Mouse (Mus musculus) activated CD4-positive, CD25-positive, alpha-beta regulatory T cell, adult 4 months (primary cell): ENCODE results near the gene Rbms3. TPM values are rescaled to one million over a fixed set of nuclear protein-coding genes. Genes with fewer than 3 reads are reported as not detected.

ENCODE experiments used
- ATAC-seq: one replicate; pipeline ENCODE4 v1.8.0; 2017
- polyA plus RNA-seq, 2 experiments: library from polyadenylated mRNA; unstranded; fragments of 100-300 nt; shearing (Covaris generic); gene quantifications; one replicate each; pipeline ENCODE4 v1.2.1; 2017

Gene Rbms3
- polyA plus RNA-seq, 2 experiments from 2014 or later = not detected

- ATAC-seq = no peak
These were observed 815.1 kb downstream of the Rbms3 start for GRCm38 (mm10) chr9:116814495-116815094.

GRCm38 (mm10) chr9:116813396-116813795, 816.3 kb downstream of the Rbms3 start:
- ATAC-seq = no peak

- ATAC-seq = no peak
These were observed 820.5 kb downstream of the Rbms3 start for GRCm38 (mm10) chr9:116809260-116809659.

- no peak for ATAC-seq
These were observed 821.3 kb downstream of the Rbms3 start for GRCm38 (mm10) chr9:116808401-116808800.

GRCm38 (mm10) chr9:116807166-116808081, 822.3 kb downstream of the Rbms3 start:
- no peak for ATAC-seq

GRCm38 (mm10) chr9:116803292-116803731, 826.4 kb downstream of the Rbms3 start:
- ATAC-seq = no peak

GRCm38 (mm10) chr9:116802602-116803001, 827.1 kb downstream of the Rbms3 start:
- no peak for ATAC-seq

GRCm38 (mm10) chr9:116795240-116795955, 834.3 kb downstream of the Rbms3 start:
- ATAC-seq = no peak

GRCm38 (mm10) chr9:116791850-116792249, 837.9 kb downstream of the Rbms3 start:
- no peak for ATAC-seq

- no peak for ATAC-seq
These were observed 843.3 kb downstream of the Rbms3 start for GRCm38 (mm10) chr9:116786136-116787046.

GRCm38 (mm10) chr9:116771820-116772219, 857.9 kb downstream of the Rbms3 start:
- no peak for ATAC-seq

GRCm38 (mm10) chr9:116769358-116770054, 860.2 kb downstream of the Rbms3 start:
- ATAC-seq = no peak

GRCm38 (mm10) chr9:116762395-116763025, 867.2 kb downstream of the Rbms3 start:
- ATAC-seq = no peak

- ATAC-seq = no peak
These were observed 880.7 kb downstream of the Rbms3 start for GRCm38 (mm10) chr9:116748857-116749584.

- ATAC-seq = no peak
These were observed 881.4 kb downstream of the Rbms3 start for GRCm38 (mm10) chr9:116748346-116748745.

- ATAC-seq = no peak
These were observed 882.8 kb downstream of the Rbms3 start for GRCm38 (mm10) chr9:116746871-116747270.

GRCm38 (mm10) chr9:116737786-116738185, 891.9 kb downstream of the Rbms3 start:
- ATAC-seq = no peak

- no peak for ATAC-seq
These were observed 900.5 kb downstream of the Rbms3 start for GRCm38 (mm10) chr9:116729172-116729571.

GRCm38 (mm10) chr9:116728655-116729054, 901.1 kb downstream of the Rbms3 start:
- no peak for ATAC-seq

GRCm38 (mm10) chr9:116728093-116728492, 901.6 kb downstream of the Rbms3 start:
- ATAC-seq = no peak
